Mouse (Mus musculus): ENCODE results near the gene Naa50.

The Naa50 gene

GRCm38 (mm10) chr16:44140186-44140787 is 657 bp downstream of the Naa50 start:
- peak; percentile 69 to 72 for DNase-seq

DNA sequence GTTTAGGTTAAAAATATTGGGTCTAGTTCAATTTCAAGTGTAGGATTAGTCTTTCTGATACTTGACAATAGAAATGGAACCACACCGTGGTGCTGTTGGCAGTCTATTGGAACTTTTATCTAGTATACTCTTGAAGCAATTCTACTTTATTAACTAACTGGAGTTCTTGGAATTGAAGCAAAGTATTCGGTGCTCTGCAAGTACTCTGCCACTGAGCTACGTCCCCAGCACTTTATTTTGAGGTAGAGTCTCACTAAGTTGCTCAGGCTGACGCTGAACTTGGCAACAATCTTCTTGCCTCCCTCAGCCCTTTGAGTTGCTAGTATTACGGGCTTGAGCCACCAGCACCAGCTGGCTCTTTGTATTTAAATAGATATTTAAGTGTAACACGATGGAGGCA is 1.9 kb downstream of the Naa50 start:
- no peak for DNase-seq

DNA sequence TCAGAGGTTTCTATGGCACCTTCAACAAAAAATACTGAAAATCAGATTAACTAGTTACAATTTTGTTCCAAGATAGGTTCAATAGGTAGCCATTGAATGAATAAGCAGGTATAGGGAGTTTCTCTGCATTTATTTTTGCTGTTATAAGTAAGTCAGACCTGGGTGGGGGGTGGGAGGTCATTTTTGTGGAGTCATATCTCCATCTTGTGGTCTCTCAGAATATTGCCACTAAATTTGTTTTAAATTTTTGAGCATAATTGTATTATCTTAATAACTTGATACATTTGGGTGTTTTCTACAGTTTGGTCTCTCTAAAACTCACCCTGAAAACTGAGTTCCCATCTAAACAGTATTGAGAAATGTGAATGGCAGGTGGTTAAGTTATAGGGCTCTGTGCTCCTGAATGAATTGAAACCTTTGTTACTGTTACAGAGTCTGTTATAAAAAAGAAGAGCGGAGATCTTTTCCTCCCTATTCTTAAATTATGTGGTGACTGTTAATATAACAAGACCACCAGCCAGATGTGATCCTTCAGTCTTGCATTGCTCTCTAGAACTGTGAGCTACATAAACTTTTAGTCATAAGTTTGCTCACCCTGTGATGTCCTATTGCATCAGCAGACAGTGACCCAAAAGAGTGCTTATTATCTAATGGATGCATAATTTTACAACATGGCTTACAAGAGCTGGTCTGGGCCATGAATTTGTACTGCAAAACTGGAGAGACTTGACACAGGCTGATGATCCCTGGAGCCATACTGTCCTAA is 9.6 kb downstream of the Naa50 start:
- DNase-seq = no peak

GRCm38 (mm10) chr16:44154497-44155057 is 14.9 kb downstream of the Naa50 start:
- no peak for DNase-seq

DNA sequence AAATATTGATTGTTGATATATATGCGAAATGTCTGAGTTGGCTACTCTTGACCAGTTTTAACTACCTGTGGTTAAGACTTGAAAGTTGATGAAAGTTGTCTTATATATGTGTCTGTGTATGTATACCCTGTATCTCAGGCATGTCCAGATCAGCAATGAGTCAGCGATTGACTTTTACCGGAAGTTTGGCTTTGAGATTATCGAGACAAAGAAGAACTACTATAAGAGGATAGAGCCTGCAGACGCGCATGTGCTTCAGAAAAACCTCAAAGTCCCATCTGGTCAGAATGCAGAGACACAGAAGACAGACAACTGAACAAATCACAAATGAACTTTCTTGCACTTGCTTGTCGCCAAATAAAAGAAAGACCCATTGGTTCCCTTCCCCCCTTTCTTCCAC is 19.7 kb downstream of the Naa50 start:
- no peak for DNase-seq

DNA sequence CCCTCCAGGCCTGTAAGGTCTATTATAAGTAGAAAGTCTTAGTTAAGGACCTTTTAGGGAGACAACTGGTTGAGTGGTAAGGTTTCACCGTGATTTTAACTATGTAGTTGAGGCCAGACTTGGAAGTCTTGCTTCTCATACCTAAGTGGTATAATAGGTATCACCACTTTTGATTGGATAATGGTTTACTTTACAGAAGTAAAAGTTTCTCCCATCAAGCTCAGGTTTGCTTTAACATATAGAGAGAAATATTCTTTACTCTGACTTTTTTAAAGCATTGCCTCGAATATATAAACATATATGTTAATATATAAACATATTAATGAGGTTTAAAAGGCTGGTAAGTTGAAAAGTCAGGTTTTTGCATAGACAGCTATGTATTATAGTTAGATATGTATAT is 24.2 kb downstream of the Naa50 start:
- no peak for DNase-seq

- DNase-seq = no peak
Observed at GRCm38 (mm10) chr16:44165182-44165581, 25.6 kb downstream of the Naa50 start.

- no peak for DNase-seq
Observed at GRCm38 (mm10) chr16:44168990-44169389, 29.4 kb downstream of the Naa50 start.

GRCm38 (mm10) chr16:44172297-44173154 is 32.9 kb downstream of the Naa50 start:
- peak; percentile 97 to 99 for DNase-seq

DNA sequence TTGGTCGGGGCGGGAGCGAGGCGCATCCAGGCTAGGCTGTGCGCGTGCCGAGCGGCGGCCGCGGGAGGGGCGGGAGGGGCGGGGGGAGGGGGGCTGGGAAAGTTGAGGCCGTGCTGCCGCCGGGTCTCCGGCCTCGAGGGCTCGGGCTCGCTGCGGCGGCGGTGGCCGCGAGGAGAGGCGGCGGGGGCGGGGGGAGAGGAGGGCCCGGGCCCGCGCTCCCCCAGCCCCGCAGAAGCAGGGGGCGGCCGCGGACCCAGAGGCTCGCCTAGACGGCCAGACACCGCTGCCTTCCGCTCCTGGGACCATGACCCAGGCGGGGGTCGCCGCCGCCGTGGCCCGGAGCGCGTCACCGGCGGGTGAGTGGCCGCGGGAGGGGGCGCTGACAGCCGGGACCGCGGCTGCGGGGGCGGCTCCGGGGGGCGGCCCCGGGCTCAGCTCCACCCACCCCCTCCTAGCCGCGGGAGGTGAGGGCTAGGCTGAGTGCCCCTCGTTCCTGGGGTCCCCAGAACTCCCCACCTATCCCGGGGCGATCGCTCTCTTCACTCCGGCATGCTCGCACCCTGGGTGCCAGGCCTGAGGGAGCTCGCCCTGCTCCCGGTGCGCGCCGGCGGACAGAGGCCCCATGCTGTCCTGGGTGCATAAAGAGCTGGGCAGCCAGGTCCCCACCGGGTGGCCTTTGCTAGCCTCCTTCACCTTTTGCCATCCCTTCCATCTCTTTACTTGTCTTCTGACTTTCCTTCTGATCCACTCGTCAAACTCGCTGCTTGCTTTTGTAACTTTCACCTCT is 33.7 kb downstream of the Naa50 start, which contains the start of gene Usf3:
Usf3 (plus strand) TSS at position 92 of the 787 bp plus-strand sequence.
- peak; percentile 70 to 81 for DNase-seq

DNA sequence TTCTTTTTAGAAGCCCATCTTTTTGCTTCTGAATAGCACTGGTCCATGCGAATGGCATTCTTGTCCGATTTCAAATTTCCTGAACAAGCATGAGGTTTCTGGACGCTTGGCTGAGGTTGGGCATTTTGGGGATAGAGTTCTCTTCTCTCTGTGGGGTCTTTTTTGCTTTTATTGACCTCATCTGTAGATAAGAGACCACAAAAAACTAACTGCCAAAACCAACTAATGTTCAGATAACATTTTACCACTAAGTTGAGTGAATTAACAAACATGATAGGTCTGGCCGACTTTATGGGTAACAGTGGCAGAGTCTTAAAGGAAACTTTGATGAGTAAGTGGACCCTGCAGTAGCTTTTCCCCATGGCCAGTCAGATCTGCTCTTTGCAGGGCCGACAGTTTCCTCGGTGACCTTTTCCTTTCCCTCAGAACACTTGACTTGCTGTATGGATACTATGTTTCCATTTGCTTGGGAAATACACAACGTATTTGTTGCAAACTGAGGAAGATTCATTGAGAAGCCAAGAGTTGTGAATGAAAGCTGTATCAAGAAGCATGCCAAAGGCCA is 34.4 kb downstream of the Naa50 start:
- DNase-seq = no peak

DNA sequence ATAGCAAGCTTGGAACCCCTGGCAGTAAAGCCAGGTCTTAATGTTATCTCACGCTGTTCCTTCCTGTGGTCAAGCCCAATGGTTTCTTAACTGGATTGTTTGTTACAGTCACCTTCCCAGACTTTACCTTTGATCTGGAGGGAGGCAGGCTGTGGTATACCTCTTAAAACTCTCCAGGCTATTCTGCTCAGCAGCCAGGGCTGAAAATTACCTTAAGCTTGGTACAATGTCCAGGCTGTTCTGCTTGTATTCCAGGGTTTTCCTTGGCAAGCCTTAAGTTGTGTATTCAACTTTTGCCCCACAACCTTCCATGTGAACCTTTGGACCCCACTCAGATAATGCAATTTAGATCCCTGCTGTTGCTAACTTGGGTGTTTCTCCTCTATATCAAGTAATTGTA is 35.4 kb downstream of the Naa50 start:
- DNase-seq = no peak

DNA sequence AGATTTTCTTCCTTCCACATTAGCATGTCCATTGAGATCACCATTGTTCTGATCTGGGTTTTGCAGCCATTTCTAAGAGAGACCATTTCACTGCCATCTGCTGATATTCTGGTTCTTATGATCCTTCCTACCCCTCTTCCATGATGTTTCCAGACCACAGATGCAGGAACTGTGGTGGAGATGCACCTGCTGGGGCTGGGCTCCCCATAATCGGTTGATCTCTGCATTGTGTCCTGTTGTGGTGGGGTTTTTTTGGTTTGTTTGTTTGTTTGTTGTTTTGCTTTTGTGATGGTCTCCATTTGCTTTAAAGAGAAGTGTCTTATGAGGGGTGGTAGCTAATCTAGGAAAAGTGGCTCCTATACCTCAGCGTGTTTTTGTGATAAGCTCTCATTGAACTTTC is 36.9 kb downstream of the Naa50 start:
- DNase-seq = no peak

DNA sequence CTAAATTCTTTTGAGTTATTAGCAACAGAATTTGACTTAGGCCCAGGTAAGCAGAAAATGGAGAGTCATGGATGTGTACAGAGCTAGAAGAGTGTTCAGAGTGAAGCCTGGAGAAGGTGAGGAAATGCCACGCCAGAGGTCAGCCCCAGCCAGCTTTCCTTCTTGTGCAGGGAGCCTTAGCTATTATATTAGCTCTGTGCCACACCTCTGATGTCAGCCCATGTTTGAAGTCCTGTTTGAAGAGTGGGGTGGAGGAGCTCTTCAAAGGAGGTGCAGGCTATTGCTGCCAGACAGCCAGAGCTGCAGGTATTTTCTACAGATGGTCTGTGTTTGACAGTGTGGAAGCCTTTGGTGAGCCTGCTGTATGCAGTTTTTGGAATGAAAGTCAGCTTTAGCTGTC is 38.9 kb downstream of the Naa50 start:
- DNase-seq = no peak

DNA sequence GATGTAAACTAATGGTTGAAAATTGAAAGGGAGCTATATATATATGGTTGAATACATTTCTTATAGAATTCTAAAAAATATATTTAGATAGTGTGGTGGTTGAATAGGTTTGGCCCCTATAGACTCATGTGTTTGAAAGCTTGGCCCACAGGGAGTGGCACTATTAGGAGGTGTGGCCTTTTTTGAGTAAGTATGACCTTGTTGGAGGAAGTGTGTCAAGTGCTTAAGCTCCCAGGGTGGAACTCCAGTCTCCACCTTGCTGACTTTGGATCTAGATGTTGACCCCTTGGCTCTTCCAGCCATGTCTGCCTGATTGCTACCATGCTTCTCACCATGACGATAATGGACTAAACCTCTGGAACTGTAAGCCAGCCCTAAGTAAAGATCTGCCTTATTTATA is 43.0 kb downstream of the Naa50 start:
- DNase-seq = no peak

DNA sequence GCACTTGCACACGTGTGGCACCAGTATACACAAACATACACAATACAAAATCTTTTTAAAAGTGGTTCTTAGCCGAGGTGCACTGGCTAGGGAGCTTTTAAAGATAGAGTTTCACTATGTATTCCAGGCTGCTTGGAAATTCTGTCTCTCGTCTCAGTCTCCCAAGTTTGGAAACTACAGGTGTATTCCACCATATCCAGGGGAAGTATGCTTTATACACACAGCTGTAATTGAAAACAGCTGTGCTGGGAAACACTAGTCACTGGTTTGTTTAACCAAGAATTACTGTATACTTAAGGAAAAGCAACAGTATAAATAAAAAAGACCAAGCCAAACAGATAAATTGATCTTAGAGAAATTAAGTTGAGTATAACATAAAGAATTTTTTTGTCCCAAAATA is 45.1 kb downstream of the Naa50 start:
- DNase-seq = no peak

DNA sequence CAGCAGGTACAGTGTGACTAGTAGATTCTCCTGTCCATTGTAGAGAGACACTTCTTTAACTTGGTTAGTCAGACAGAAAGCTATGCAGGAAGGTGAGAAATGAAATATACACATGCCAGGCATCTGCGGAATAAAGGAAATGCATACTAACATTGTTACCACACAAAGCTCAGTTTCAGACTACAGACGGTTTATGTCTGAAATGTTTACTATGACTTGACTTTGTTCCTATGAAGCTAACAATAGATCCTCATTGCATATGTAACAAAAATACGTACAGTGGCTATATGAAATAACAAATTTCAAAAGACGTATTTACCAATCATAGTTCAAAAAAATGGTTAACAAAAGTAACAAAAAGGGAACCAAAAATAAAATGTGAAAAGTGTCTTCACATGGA is 47.5 kb downstream of the Naa50 start:
- no peak for DNase-seq

DNA sequence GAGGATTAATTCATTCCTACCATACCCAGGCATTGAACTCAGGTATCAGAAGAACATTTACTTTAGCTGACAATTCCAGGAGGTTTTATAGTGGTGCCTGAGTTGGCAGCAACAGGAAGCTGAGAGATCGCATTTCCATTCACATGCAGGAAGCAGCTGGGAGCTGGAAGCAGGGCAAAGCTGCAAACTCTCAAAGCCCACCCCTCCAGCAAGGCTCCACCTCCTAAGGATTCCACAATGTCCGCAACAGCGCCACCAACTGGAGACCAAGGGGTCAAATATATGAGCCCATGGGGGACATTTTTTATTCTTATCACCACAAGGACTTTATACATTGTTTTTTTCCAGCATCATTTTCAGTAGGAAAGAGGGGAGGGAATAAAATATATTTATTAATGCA is 49.1 kb downstream of the Naa50 start:
- DNase-seq = no peak

GRCm38 (mm10) chr16:44190032-44190431 is 50.4 kb downstream of the Naa50 start:
- no peak for DNase-seq

DNA sequence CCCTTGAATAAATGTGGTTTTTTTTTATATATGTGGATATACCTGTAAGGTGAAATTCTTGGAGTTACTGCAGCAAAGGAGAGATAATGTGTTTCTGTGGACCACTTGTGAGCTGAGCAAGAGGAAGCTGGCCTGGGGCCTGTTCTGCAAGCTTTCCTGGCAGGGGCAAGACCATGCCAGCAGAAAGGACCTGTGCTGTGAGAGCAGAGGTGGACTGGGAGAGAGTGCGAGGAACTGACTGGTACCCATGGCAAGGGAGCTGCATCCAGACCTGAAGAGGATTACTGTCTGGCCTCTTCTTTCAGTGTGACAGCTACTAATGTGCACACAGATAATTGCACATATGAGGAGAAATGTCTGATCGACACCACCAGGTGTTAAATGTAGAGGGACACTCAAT is 51.3 kb downstream of the Naa50 start:
- DNase-seq = no peak

- DNase-seq = no peak
Observed at GRCm38 (mm10) chr16:44199066-44199703, 59.6 kb downstream of the Naa50 start.

- DNase-seq = no peak
Observed at GRCm38 (mm10) chr16:44200146-44200545, 60.5 kb downstream of the Naa50 start.

Measured in thymus, postnatal 36 days (tissue).